Mouse (Mus musculus): ENCODE measurements around the gene Nhs. TPM values are rescaled to one million over a fixed set of nuclear protein-coding genes. Genes with fewer than 3 reads are reported as not detected.
"Not testable (repeated sequence)": the region's sequence is repeated elsewhere in the genome, so short reads cannot be mapped to it uniquely, and the experiment has no call there.

Nhs gene
- polyA plus RNA-seq, 1 experiment = 1.1 TPM

- H3K4me3 ChIP-seq (ENCODE audit: insufficient read depth, low read length) = no peak overlapping the region
- H3K4me1 ChIP-seq (ENCODE audit: control insufficient read depth, insufficient read depth, low read length) = no peaks in the 10 kb centered on the region
- no peak overlapping the region for H3K27ac ChIP-seq (ENCODE audit: insufficient read depth, low read length)
- TF ChIP-seq CTCF (IDR thresholded peaks at IDR 0.05; ENCODE audit: extremely low read depth, insufficient read depth, low read length) (no peak), POLR2A (IDR thresholded peaks at IDR 0.05; ENCODE audit: extremely low read depth, insufficient read depth, low read length) (no peak)
Measured at GRCm38 (mm10) chrX:161853626-161854312, 305.8 kb downstream of the Nhs start.

- not testable (repeated sequence) for H3K27ac ChIP-seq (ENCODE audit: insufficient read depth, low read length); H3K4me3 ChIP-seq (ENCODE audit: insufficient read depth, low read length); H3K4me1 ChIP-seq (ENCODE audit: control insufficient read depth, insufficient read depth, low read length)
- TF ChIP-seq CTCF (IDR thresholded peaks at IDR 0.05; ENCODE audit: extremely low read depth, insufficient read depth, low read length) = peak; percentile 11; the same call in 1 of the 2 replicates
Measured at GRCm38 (mm10) chrX:161826186-161826585, 333.3 kb downstream of the Nhs start.

DNA sequence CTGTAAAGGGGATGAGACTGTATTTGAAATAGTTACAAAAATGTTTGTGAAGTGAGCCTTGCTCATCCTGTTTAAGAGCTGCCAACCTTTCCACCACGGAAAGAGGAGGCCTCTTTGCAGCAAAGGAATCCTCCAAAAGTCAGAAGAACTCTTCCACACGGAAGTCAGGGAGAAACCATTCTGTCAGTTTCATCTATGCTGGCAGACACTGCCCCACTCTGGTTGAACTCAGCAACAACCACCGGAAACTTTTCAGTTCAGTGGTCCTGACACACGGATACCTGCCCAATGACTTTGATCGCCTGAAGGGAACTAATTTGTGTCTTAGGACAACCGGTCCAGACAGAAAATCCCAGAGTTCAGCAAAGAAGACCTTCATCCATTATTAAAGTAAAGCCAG, 369.3 kb downstream of the Nhs start:
- Histone ChIP-seq H3K4me1 (ENCODE audit: control insufficient read depth, insufficient read depth, low read length) (no peaks in the 10 kb centered on the region), H3K27ac (ENCODE audit: insufficient read depth, low read length) (no peak overlapping the region), H3K4me3 (ENCODE audit: insufficient read depth, low read length) (no peak overlapping the region)
- no peak for TF ChIP-seq POLR2A (IDR thresholded peaks at IDR 0.05; ENCODE audit: extremely low read depth, insufficient read depth, low read length)
- TF ChIP-seq CTCF (IDR thresholded peaks at IDR 0.05; ENCODE audit: extremely low read depth, insufficient read depth, low read length) = peak; percentile 60

All from cortical plate, adult 2 months (tissue).